Mouse (Mus musculus) granulocyte monocyte progenitor cell, adult 5-6 weeks (primary cell): Measurements from ENCODE around the gene Nptx2. TPM values are rescaled to one million over a fixed set of nuclear protein-coding genes. Genes with fewer than 3 reads are reported as not detected.

Experiments used
- ATAC-seq: replicated peaks from 2 replicates; pipeline ENCODE4 v1.8.0; 2016; ENCODE audit warnings: mild to moderate bottlenecking, moderate TSS enrichment, inconsistent platforms; ENCODE audit not compliant: poor library complexity, severe bottlenecking
- total RNA-seq, 2 experiments: library from RNA; stranded (forward) in 1 of 2; stranded (reverse) in 1 of 2; fragments of 200-712, 200-1000 nt in 1 of 2; fragments of >200 nt in 1 of 2; fragmentation: Nextera tagmentation in 1 of 2; gene quantifications; 2 replicates each; pipeline ENCODE4 v1.2.3; 2014 to 2017

The Nptx2 gene
- total RNA-seq, 2 experiments from 2014 or later: not detected

- no peak for ATAC-seq
Observed at GRCm38 (mm10) chr5:144558481-144558880, 12.8 kb downstream of the Nptx2 start.

- no peak for ATAC-seq
Observed at GRCm38 (mm10) chr5:144565739-144566138, 20.0 kb downstream of the Nptx2 start.

GRCm38 (mm10) chr5:144585100-144585499 is 39.4 kb downstream of the Nptx2 start:
- no peak for ATAC-seq

- ATAC-seq: no peak
Observed at GRCm38 (mm10) chr5:144591248-144591880, 45.7 kb downstream of the Nptx2 start.

- ATAC-seq: no peak
Observed at GRCm38 (mm10) chr5:144594796-144595195, 49.1 kb downstream of the Nptx2 start.

Other genes starting within 250 kb of the Nptx2 start
- gene Baiap2l1, start 187.8 kb upstream of the Nptx2 start, total RNA-seq (2014; fragmentation: Nextera tagmentation): not detected in 2 replicates
- not detected in 2 replicates for gene Baiap2l1, start 187.8 kb upstream of the Nptx2 start, total RNA-seq (2017)
- 1.6 TPM in 1 of 2 replicates, not detected in the other for gene Tmem130, start 215.9 kb downstream of the Nptx2 start, total RNA-seq (2014; fragmentation: Nextera tagmentation)
- gene Tmem130, start 215.9 kb downstream of the Nptx2 start, total RNA-seq (2017): not detected in 2 replicates
- 76.4 and 91.5 TPM in 2 replicates for gene Trrap, start 221.8 kb downstream of the Nptx2 start, total RNA-seq (2014; fragmentation: Nextera tagmentation)
- 43.8 and 48.9 TPM in 2 replicates for gene Trrap, start 221.8 kb downstream of the Nptx2 start, total RNA-seq (2017)